Mouse (Mus musculus) neural tube, embryonic 14.5 days (tissue): ENCODE measurements at regions not wholly inside any gene's neighbourhood (a gene's known extent, or its start where the extent isn't known, plus 50 kb on each side); places are given as distances from the start of the nearest gene placed in this dataset.

ENCODE experiments used
- ATAC-seq: fragments of 200-750 bp; cut with Nextera tagmentation; 2 replicates; pipeline ENCODE4 v1.8.0; 2017; ENCODE audit warnings: low read depth, mild to moderate bottlenecking, moderate TSS enrichment, moderate library complexity
- H3K27ac ChIP-seq: fragments of 300-500 bp; sonication (generic); 2 replicates; pipeline ENCODE4 v1.5.1; 2014; ENCODE audit warnings: low read depth, mild to moderate bottlenecking, control low read depth, low read length, moderate library complexity, mixed read lengths
- H3K27me3 ChIP-seq: fragments of 300-500 bp; sonication (generic); 2 replicates; pipeline ENCODE4 v1.6.1; 2014; ENCODE audit warnings: low read length; ENCODE audit not compliant: control insufficient read depth, insufficient read depth
- H3K36me3 ChIP-seq: fragments of 300-500 bp; sonication (generic); 2 replicates; pipeline ENCODE4 v1.6.1; 2014; ENCODE audit warnings: low read length, mixed read lengths; ENCODE audit not compliant: control insufficient read depth, insufficient read depth
- H3K4me1 ChIP-seq: fragments of 300-500 bp; sonication (generic); 2 replicates; pipeline ENCODE4 v1.6.1; 2014; ENCODE audit warnings: low read length; ENCODE audit not compliant: control insufficient read depth, insufficient read depth
- H3K4me2 ChIP-seq: fragments of 300-500 bp; sonication (generic); 2 replicates; pipeline ENCODE4 v1.6.1; 2014; ENCODE audit warnings: mild to moderate bottlenecking, low read depth, low read length, control low read depth
- H3K4me3 ChIP-seq: fragments of 300-500 bp; sonication (generic); 2 replicates; pipeline ENCODE4 v1.5.1; 2014; ENCODE audit warnings: low read depth, low read length, control low read depth, mixed read lengths
- H3K9ac ChIP-seq: fragments of 300-500 bp; sonication (generic); replicated peaks from 2 replicates; pipeline ENCODE4 v1.6.1; 2014; ENCODE audit warnings: low read depth, mild to moderate bottlenecking, control low read depth, low read length, mixed read lengths
- H3K9me3 ChIP-seq: fragments of 300-500 bp; sonication (generic); 2 replicates; pipeline ENCODE4 v1.6.1; 2016; ENCODE audit warnings: low read length; ENCODE audit not compliant: control insufficient read depth
- WGBS: fragments of 180-500 bp; shearing (Covaris S2); extraction: QIAGEN DNeasy Blood & Tissue Kit; methylation state at CpG from one replicate; pipeline ENCODE4 v1.1.7; 2014; 5-methylcytosine and 5-hydroxymethylcytosine counted together

DNA sequence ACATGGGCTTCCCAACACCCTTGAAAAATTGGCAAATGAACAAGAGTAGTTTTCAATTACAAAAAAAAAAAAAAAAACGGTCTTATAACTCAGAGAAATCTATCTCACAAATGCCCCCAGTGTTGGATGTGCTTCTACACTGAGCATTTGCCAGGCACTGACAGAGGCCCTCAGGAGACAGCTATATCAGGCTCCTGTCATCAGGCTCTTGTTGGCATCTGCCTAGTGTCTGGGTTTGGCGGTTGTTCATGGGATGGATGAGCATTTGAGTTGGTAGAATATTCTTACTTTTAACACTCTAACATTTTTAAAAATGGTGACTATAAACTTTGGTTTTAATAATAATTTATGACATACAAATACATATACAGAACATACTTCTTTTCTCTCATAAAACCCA is 1555.4 kb upstream of the Map3k7 start:
- Histone ChIP-seq H3K9me3 (no peaks in the 10 kb centered on the region), H3K4me2 (no peak overlapping the region), H3K4me3 (no peak overlapping the region), H3K4me1 (no peaks in the 10 kb centered on the region), H3K9ac (no peak overlapping the region), H3K27ac (no peak overlapping the region), H3K27me3 (no peaks in the 10 kb centered on the region), H3K36me3 (no peaks in the 10 kb centered on the region)
- 70% methylated on average over 2 of the region's 2 CpGs for WGBS
- ATAC-seq: no peak

DNA sequence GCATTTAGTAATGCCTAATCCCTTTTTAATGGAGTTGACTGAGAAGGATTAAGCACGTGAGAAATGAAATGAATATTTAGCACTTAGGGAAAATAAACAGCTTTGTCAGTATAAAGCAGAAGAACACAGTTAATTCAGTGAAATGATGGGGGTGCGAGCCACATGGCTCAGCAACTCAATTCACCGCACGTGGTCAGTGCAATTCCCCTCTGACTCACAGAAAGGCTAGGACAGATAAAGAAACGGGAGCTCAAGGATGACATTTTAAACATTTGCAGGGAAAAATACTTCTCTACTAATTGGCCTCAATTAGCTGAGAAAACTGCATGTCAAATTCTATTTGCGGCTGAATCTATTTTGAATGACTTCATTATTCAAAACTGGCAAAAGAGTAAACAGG is 1516.3 kb upstream of the Map3k7 start:
- no peaks in the 10 kb centered on the region for H3K27me3 ChIP-seq
- 65% methylated on average over 6 of the region's 6 CpGs for WGBS
- no peak overlapping the region for H3K9ac ChIP-seq
- H3K36me3 ChIP-seq: no peaks in the 10 kb centered on the region
- H3K9me3 ChIP-seq: no peaks in the 10 kb centered on the region
- no peak overlapping the region for H3K4me2 ChIP-seq
- H3K27ac ChIP-seq: no peak overlapping the region
- no peak overlapping the region for H3K4me3 ChIP-seq
- no peak for ATAC-seq
- no peaks in the 10 kb centered on the region for H3K4me1 ChIP-seq

DNA sequence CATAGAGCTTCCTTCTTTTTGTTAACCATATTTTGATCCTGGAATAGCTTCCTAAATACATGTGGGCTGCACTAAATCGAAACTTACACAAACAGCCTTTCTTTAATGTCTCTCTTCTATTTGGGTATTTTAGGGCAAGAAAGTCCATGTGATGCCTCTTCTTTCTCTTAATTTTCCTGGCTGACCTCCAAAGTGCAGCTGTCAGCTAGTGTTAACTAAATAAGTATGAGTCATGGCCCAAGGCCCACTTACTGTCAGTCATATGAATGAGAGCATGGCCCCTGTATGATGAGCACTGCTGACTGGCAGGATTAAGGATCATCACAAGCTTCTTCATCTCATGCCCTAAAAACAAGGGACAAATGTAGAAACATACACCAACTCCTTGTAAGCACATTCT is 1513.5 kb upstream of the Map3k7 start:
- Histone ChIP-seq H3K9ac (no peak overlapping the region), H3K36me3 (no peaks in the 10 kb centered on the region), H3K4me2 (no peak overlapping the region), H3K4me3 (no peak overlapping the region), H3K27me3 (no peaks in the 10 kb centered on the region), H3K27ac (no peak overlapping the region), H3K9me3 (no peaks in the 10 kb centered on the region), H3K4me1 (no peaks in the 10 kb centered on the region)
- no peak for ATAC-seq
- 82% methylated on average over 1 of the region's 1 CpGs for WGBS

DNA sequence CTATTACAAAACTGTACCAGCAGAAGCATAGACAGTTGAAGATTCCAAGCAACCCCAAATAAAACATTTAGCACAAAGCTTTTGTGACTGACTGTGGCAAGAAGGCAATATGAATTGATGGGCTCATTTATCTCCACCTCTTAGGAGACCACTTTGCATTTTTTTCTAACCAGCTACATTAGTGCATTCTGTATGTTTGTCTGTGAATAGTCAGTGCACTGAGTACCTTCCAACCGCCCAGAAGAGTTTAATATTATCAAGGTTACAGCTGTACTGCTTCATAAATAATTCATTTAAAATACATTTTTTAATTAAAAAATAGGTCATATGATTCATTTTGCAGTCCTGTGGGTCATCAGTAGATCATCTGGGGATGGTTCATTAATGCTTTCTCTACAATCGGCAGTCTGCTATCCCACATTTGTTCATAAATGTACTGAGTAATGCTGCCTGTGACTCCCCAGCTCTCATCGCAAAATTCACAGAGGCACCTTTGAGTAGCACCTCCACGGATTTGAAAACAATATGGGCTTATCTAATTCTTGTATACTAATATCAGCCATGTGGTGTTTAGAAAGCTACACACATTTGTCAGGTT is 1496.5 kb upstream of the Map3k7 start:
- Histone ChIP-seq H3K36me3 (no peaks in the 10 kb centered on the region), H3K4me2 (no peak overlapping the region), H3K9me3 (no peaks in the 10 kb centered on the region), H3K4me1 (no peaks in the 10 kb centered on the region), H3K27ac (no peak overlapping the region), H3K4me3 (no peak overlapping the region), H3K27me3 (no peaks in the 10 kb centered on the region), H3K9ac (no peak overlapping the region)
- peak; percentile 94 for ATAC-seq
- WGBS: 50% methylated on average over 4 of the region's 4 CpGs

DNA sequence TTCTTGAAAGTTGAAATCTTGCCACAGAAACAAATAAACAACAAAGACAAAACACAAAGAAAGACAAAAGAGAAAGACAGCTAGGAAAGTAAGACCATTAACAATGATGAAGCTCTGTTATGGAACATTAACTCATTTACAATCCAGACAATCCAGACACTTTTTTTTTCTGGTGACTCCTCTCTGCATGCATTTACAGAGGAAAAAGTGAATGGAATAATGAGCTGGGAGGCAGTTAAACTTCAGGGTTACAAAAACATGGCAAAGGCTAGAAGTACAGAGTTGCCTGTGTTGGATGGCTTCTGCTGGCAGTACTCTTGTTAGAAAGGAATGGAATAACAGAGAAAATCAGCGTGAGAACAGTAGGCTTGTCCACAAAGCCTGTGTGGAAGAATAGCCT is 1487.3 kb upstream of the Map3k7 start:
- Histone ChIP-seq H3K4me1 (no peaks in the 10 kb centered on the region), H3K36me3 (no peaks in the 10 kb centered on the region), H3K4me2 (no peak overlapping the region), H3K9me3 (no peaks in the 10 kb centered on the region), H3K27me3 (no peaks in the 10 kb centered on the region), H3K4me3 (no peak overlapping the region), H3K27ac (no peak overlapping the region), H3K9ac (no peak overlapping the region)
- WGBS: 3% methylated on average over 1 of the region's 1 CpGs
- ATAC-seq: no peak

DNA sequence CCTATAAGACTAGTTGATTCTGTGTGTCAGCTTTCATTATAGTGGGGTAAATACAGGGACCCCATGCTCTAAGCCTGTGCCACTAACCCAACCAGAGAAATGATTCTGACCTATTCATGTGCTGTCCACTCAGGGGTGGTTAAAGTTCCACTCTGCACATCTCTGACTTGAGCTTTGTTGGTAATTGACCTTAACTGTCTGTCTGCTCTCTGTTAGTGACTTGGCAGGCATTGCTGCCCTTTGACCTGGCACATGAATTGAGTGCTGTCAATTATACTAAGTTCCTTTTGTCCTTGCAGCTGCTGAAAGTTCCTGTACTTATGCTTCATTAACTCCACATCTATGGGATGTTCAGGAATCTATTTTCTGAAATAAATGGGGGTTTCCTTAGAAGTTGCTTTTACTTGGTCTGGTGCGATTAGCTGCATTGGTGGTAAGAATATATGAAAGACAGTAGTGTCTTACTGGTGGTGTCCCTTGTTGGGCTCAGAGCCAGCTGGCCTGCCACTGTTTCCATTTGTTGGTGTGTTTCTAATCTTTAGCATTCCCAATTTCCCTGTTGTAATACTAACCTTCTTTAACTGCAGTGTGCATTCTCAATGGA is 1463.7 kb upstream of the Map3k7 start:
- Histone ChIP-seq H3K36me3 (no peaks in the 10 kb centered on the region), H3K9me3 (no peaks in the 10 kb centered on the region), H3K27ac (no peak overlapping the region), H3K4me3 (no peak overlapping the region), H3K4me2 (no peak overlapping the region), H3K27me3 (no peaks in the 10 kb centered on the region), H3K9ac (no peak overlapping the region), H3K4me1 (no peaks in the 10 kb centered on the region)
- WGBS: 17% methylated on average over 1 of the region's 1 CpGs
- ATAC-seq: peak; percentile 54; the same call in 1 of the 2 replicates
